Mouse (Mus musculus): ENCODE measurements around the gene Olfr154.
"Not testable (repeated sequence)": the region's sequence is repeated elsewhere in the genome, so short reads cannot be mapped to it uniquely, and the experiment has no call there.

The Olfr154 gene

DNA sequence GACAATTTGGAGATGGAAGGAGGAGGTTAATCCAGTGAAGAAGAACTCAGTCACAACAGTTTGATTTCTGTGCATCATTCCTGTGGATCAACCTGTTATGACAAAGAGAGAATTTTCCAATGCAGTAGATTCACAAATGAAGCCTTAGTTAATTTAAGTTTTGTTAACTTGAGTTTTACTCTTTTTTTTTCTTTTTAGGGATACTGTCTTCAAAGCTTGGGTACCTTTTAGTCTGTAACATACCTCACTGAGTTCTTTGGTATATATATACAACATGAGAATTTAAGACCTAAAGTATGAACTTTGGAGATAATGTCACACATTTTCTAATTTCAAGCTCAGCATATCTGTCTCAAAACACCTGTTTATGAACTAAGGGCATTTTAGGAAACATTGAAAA, at the start of gene Olfr154:
Olfr154 (minus strand) TSS at position 101 of the 400 bp plus-strand sequence.
- in situ Hi-C loops (cut with MboI, MseI): not testable (repeated sequence)

- in situ Hi-C loops (cut with MboI, MseI): no loop called here
These were observed 46.9 kb upstream of the Olfr154 start for GRCm38 (mm10) chr2:85711159-85711558.

DNA sequence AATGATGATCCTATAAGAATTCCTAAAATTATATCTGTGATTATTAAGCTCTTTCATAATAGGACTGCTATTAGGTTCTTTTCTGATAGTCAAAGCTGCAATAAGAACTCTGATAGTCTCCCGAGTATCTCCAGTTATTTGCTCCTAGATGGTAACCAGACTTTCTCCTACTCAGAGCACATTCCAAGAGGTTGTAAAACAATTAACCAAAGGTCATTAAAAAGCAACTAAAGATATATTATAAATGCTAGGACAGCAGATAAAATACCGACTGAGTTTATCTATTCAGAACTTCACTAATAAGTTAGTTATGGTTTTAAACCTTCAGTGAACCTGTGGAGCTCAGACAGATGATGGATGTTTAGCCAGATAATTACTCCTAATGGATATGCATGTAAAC, 46.4 kb upstream of the Olfr154 start:
- in situ Hi-C loops (cut with MboI, MseI): not testable (repeated sequence)

DNA sequence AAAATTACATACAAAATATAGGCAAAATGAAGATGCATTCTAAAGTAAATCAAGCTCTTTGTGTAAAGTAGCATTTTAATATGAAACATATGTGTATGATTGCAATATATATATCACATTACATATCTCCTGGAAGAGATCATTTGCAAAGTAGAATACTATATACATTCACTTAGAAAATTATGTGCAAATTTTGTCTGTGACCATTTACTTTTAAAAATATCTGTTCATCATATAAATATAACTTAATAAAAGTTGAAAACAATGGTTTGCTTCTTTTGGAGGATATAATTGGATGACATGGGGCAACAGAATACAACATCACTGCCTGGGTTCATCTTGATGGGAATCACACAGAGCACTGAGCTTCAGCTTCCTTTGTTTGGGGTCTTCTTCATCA, 24.9 kb upstream of the Olfr154 start, which contains the start of gene Olfr1008:
Olfr1008 (plus strand) TSS at position 301 of the 400 bp plus-strand sequence.
- in situ Hi-C loops (cut with MboI, MseI): no loop called here

DNA sequence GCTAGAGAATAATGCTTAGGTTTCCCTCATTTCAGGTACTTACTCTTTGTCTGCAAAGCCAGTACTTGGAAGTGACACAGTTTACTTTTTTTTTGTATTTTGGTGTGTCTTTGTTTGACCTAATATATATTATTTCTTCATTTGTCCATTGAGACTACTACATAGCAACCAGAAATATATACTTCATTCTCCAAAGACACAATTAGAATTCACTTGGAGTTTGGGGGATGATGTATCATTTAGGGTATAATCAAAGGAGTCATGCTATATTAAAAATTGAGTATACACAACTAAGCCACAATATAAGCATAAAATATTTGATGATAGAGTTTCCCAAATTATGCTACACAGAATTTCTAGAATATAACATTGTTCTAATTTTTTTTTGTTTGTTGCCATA, 14.4 kb upstream of the Olfr154 start, which contains the start of gene Olfr1006:
Olfr1006 (minus strand) TSS at position 101 of the 400 bp plus-strand sequence.
- in situ Hi-C loops (cut with MboI, MseI): no loop called here

DNA sequence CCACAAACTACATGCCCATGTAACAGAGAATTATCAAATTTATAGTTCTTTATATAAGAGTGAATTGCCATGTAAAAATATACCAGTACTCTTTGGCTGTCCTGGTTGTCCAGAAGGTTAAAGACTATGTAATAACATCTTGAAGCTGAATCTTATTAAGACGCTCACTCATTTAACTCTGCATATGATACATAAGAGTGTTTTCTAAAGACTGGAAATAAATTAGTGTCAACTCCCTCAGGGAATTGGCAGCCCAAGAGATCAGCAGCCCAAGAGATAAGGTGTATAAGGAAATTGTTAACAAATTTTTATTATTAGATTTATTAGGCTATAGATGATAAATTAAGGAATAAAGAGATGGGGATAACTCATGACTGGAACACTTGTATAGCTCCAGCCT, 13.7 kb downstream of the Olfr154 start, which contains the start of gene Olfr1002:
Olfr1002 (minus strand) TSS at position 101 of the 400 bp plus-strand sequence.
- in situ Hi-C loops (cut with MboI, MseI): no loop called here
